Mouse (Mus musculus) brain, embryonic 14.5 days (tissue): Measurements from ENCODE around the gene Ykt6.

ENCODE experiments used
- CTCF ChIP-seq: fragments of 200-500 bp; IDR thresholded peaks from 2 replicates; pipeline ENCODE4 v1.5.1; 2012; ENCODE audit warnings: inconsistent platforms, mild to moderate bottlenecking, moderate library complexity, borderline replicate concordance; ENCODE audit not compliant: insufficient read depth, insufficient read length; ENCODE audit errors: extremely low read depth
- POLR2A ChIP-seq: fragments of 200-500 bp; IDR thresholded peaks from 2 replicates; pipeline ENCODE4 v1.6.1; 2012; ENCODE audit warnings: mild to moderate bottlenecking, inconsistent platforms, borderline replicate concordance; ENCODE audit not compliant: poor library complexity, insufficient read depth, insufficient read length, severe bottlenecking; ENCODE audit errors: extremely low read depth

DNA sequence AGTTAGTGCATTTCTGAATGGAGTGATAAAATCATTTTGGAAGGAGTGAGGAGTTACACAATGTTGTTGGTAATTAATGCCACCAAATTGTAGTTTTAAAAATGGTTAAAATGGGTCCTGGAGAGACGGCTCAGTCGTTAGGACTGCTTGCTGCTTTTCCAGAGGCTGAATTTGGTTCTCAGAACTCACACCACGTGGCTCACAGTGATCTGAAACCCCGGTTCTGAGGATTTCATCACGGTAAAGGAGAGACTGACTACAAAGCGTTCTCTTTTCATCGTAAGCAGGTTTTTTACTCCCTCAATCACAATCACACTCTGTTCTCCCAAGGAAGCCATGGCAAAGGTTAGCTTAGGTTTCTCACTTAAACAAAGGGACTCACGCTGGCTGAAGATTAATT is 30.8 kb upstream of the Ykt6 start:
- TF ChIP-seq POLR2A (no peak), CTCF (no peak)
